ENCODE assay signal across 9 mouse cellular contexts in genomic region chr19:37237712-37238437, GRCm38 (mm10). TPM values are rescaled to one million over a fixed set of nuclear protein-coding genes. Genes with fewer than 3 reads are reported as not detected.
DNase-seq lines count a peak whose midpoint lies in the region; ATAC-seq lines count a peak whose summit lies in the region.
"Had no signal": no experiment of that assay in that cellular context is flagged by ENCODE, and none has a peak within 500 bp of the region (broad histone marks: within the 10 kb centered on the region; RNA-seq: fewer than 3 reads in every experiment).

No protein-coding gene starts in this region.

- peaks cover 8% of the 10 kb centered on the region for H3K4me1 ChIP-seq in kidney, embryonic 15.5 days
- H3K4me1 ChIP-seq in liver, embryonic 11.5 days (replicated peaks; ENCODE audit: control insufficient read depth, insufficient read depth, low read length) = peaks cover 26% of the 10 kb centered on the region

- H3K9me3 ChIP-seq in kidney, embryonic 15.5 days (replicated peaks) = no peaks in the 10 kb centered on the region
- no peaks in the 10 kb centered on the region for H3K9me3 ChIP-seq in liver, embryonic 11.5 days (ENCODE audit: control insufficient read depth, low read length)

- no peak overlapping the region for H3K27ac ChIP-seq in kidney, embryonic 15.5 days
- peak overlapping the region; percentile 80 for H3K27ac ChIP-seq in liver, embryonic 11.5 days (ENCODE audit: low read depth, low read length)

- no peak overlapping the region for H3K4me2 ChIP-seq in kidney, embryonic 15.5 days
- H3K4me2 ChIP-seq in liver, embryonic 11.5 days = peak overlapping the region; percentile 64

- peaks cover 47% of the 10 kb centered on the region for H3K27me3 ChIP-seq in kidney, embryonic 15.5 days
- H3K27me3 ChIP-seq in liver, embryonic 11.5 days (replicated peaks; ENCODE audit: control insufficient read depth, insufficient read depth, low read length) = peaks cover 21% of the 10 kb centered on the region

- 16% methylated on average over 15 of the region's 15 CpGs for WGBS in kidney, embryonic 15.5 days
- 4% methylated on average over 15 of the region's 15 CpGs for WGBS in liver, embryonic 11.5 days

- peak; percentile 73 for ATAC-seq in kidney, embryonic 15.5 days (replicated peaks; ENCODE audit: low FRiP score)
- peak; percentile 91 for ATAC-seq in liver, embryonic 11.5 days (replicated peaks; ENCODE audit: low FRiP score)
- no peak for ATAC-seq in CD4-positive, CD25-positive, alpha-beta regulatory T cell, adult 4 months
- ATAC-seq: Patski had no signal

- H3K36me3 ChIP-seq in kidney, embryonic 15.5 days = no peaks in the 10 kb centered on the region
- no peaks in the 10 kb centered on the region for H3K36me3 ChIP-seq in liver, embryonic 11.5 days (ENCODE audit: control insufficient read depth, insufficient read depth, low read length)

- no peak overlapping the region for H3K4me3 ChIP-seq in kidney, embryonic 15.5 days (replicated peaks)
- peak overlapping the region; percentile 22; the same call in 1 of the 2 replicates for H3K4me3 ChIP-seq in liver, embryonic 11.5 days (ENCODE audit: low read depth, low read length)

- no peak for DNase-seq in kidney, adult 18-20 months
- DNase-seq in embryo, embryonic 9.5 days (ENCODE audit: extremely low spot score) = peak; percentile 17
- DNase-seq in liver, embryonic 11.5 days (ENCODE audit: low spot score) = peak; percentile 76
- DNase-seq in spleen, postnatal 4 days (ENCODE audit: low spot score in 2 of 2) = peak; percentile 82 to 83
- DNase-seq in adrenal gland, postnatal 25 days = no peak
- no peak for DNase-seq in urinary bladder, postnatal 25 days (ENCODE audit: low spot score)

- no peak overlapping the region for H3K9ac ChIP-seq in kidney, embryonic 15.5 days
- peak overlapping the region; percentile 55 for H3K9ac ChIP-seq in liver, embryonic 11.5 days (ENCODE audit: low read depth, low read length)

RNA-seq across cellular contexts. Expression of gene Cpeb3, which starts 29.5 kb away (rescaled TPM):
- polyA plus RNA-seq in kidney, embryonic 15.5 days (2015; fragmentation: Nextera tagmentation; extraction: Ambion mirVana) = 1.2 TPM in 2 replicates
- 1.3 and 2.0 TPM in 2 replicates for polyA plus RNA-seq in liver, embryonic 11.5 days (2014; fragmentation: Nextera tagmentation; extraction: Ambion mirVana)
- total RNA-seq in adrenal gland, postnatal 25 days (2021) = 17.2 and 31.9 TPM in 2 replicates
- polyA plus RNA-seq in CD4-positive, CD25-positive, alpha-beta regulatory T cell, adult 4 months (2017; shearing (Covaris generic)) = not detected

RNA-seq across cellular contexts. Expression of gene March5, which starts 30.5 kb away (rescaled TPM):
- 88.4 and 95.6 TPM in 2 replicates for polyA plus RNA-seq in kidney, embryonic 15.5 days (2015; fragmentation: Nextera tagmentation; extraction: Ambion mirVana)
- polyA plus RNA-seq in liver, embryonic 11.5 days (2014; fragmentation: Nextera tagmentation; extraction: Ambion mirVana) = 117 and 130 TPM in 2 replicates
- 98.8 and 117 TPM in 2 replicates for total RNA-seq in adrenal gland, postnatal 25 days (2021)
- 10 to 100 TPM in 1 of 2 experiments, 1 to 10 TPM in 1; 6.6 to 14.5 TPM for polyA plus RNA-seq in CD4-positive, CD25-positive, alpha-beta regulatory T cell, adult 4 months (2017; shearing (Covaris generic))

Comparison
In these comparisons a context has a peak if more than half of its experiments do, and no peak if none do; other contexts are left out.
1. DNase-seq: peak in embryo, embryonic 9.5 days (single experiment), liver, embryonic 11.5 days (single experiment) and spleen, postnatal 4 days (2 of 2); none in kidney, adult 18-20 months (single experiment), adrenal gland, postnatal 25 days (single experiment) and urinary bladder, postnatal 25 days (single experiment).